Mouse (Mus musculus) G1E (cell line): ENCODE measurements around the gene Alg14.

ENCODE experiments used
- CTCF ChIP-seq: IDR thresholded peaks from 2 replicates; pipeline ENCODE4 v1.5.1; 2012; ENCODE audit warnings: low read depth, low read length, inconsistent platforms, mixed read lengths
- POLR2AphosphoS5 ChIP-seq: IDR thresholded peaks from 2 replicates; pipeline ENCODE4 v1.6.1; 2012; ENCODE audit warnings: low read depth, low read length, inconsistent platforms; ENCODE audit not compliant: insufficient replicate concordance

DNA sequence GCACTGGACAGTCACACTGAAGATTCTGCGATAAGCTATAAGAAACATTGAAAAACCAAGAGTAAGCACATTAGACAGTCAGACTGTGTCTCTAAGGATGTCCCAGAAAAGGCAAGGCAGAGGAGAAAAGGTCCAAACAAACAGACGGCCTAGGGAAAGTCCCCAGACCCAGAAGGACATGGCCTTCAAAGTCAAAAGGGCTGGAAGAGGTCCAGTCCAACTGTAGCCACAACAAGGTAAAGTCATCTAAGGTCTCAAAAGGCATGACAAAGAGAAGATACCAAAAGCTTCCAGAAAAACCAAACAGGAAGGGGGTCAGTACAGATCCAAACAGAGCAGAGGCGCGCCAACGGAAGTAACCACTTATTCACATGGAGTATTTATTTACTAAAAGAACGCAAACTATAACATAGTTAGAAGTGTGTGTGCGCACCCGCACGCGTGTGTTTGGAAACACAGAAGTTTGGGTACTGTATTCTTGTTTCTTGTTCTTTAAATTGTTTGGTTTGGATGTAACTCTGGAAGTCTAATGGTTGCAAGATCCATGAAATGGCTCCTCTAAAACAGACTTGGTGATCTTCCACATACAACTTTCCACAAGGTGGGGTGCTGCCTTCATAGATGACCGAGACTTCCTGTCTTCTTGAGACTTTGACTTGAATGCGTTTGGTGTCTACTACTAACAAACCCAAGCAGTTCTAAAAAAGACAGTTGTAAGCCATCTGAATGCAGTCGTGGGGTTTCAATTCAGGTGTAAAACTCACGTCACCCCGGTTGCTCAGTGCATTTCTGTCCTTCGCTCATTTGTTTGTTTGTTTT lies 18.5 kb downstream of the Alg14 start:
- TF ChIP-seq CTCF (no peak), POLR2AphosphoS5 (no peak)
